Mouse (Mus musculus) MN1 (cell line): ENCODE measurements at regions not wholly inside any gene's neighbourhood (a gene's known extent, or its start where the extent isn't known, plus 50 kb on each side); places are given as distances from the start of the nearest gene placed in this dataset.

Experiments
- DNase-seq: peaks from one replicate; pipeline ENCODE4 v3.0.0-alpha.2; 2016; ENCODE audit warnings: low spot score

DNA sequence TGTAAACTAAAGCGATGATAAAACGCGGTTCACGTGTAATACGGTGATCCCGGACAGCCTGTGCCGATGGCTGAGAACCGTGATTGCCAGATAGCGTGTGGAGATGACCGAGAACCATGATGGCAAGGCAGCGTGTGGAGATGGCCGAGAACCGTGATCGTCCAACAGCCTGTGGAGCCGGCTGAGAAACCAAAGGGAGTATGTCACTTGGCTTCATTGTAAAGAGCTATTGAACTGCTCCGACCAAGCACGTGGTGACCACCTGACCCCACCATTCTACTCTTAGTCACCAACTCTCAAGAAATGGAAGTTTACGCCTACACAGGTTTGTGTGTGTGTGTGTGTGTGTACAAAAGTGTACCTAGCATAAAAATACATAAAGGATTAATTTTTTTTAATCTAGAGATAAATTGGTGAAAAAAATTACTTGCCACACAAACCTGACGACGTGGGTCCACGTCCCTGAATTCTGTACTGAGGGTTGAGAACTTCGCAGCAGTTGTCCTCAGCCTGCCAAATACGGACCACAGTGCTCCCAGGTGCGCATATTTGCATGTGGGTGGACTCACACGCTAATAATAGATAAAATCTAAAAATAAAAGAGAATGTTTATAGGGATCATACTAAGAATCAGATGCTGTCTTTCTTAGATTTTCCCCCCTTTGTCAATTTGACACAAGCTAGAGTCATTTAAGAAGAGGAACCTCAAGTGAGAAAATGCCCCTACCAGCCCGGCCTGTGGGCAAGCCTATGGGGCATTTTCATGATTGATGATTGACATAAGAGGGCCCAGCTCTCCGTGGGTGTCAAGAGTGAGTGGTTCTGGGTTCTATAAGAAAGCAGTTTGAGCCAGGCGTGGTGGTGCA is 56.6 kb upstream of the Mef2a start:
- no peak for DNase-seq

DNA sequence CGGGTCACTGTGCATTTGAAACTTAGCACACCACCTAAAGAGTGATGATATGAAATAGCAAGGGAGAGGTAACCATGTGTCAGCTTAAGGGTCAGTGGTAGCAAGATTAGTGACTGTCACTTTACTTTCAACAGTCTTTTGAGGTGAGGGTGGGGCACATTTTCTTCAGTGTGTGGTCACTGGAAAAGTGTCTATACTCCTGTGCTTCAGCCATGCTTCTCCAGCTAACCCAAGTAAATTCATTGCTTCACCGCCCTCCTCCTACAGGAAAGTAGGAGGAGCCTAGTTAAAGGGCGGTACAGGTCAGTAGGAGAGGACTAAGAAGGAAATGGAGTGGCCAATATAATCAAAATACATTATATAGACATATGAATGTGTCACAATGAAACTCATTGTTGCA is 55.7 kb upstream of the Mef2a start:
- DNase-seq = no peak

DNA sequence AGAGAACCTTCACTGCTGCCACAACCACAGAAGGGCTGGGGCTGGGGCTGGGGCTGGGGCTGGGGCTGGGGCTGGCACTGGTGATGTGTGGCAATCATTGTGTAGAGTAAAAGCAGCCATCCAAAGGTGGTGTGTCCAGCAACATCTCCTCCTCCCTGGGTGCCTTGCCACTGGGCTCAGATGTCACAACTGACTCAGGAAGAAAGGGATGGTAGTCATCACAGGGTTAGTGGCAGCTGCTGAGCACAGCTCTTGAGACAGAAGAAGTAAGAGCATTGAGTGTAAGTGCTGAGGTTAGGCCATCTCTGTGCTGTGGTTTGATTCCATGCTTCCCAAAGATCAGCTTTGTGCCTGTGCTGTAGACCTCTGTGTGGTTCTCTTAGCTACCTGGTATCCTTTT is 53.4 kb upstream of the Mef2a start:
- DNase-seq = no peak

DNA sequence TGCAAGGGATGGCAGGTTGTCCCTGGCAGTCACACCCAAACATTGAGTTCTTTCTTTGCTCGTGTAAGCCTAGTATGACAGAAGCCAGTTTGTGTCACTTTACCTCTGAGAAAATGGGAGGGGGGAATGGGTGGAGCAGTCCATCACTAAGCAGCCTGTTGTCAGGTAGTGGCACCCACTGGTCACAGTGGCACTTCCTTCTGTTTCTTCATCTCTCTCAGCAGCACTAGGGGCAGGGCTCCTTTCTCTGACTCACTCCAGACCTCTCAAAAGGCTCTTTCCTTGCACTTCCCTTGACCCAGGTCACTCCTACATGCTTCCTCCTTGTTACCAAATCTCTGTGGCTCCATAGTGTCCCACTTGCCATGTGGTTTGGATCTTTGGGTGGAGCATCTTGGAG is 52.9 kb upstream of the Mef2a start:
- DNase-seq = no peak

DNA sequence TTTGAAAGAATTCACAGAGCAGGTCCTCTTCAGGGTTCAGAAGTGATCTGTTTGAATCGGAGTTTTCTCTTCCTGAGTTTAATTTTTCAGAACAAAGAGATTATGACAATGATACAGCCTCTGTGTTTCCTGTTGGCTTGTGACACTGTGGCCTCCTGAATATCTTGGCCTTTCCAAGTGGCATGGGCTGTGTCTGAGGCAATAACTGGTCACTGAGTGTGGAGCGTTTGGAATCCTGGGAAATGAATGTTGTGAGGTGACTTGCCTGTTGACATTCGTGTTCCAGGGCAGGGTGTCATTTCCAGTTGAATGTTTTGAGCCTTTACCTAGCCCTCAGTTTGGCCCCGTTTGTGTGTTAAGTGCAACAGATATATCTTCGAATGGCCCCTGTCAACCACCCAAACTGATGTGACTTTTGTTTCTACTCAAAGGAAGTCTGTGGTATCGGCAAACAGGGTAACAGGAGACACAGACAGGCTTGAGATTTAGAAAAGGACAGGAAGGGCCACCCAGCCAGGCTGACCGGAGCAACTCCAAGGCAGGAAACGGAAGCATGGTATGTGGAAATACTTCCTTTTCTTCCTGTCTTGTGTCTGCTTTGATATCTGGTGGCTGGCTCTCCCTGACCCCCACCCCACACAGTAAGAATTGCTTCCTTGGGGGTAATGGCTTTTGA is 52.3 kb upstream of the Mef2a start:
- no peak for DNase-seq
